Mouse (Mus musculus): ENCODE data around the gene Glod4. TPM values are rescaled to one million over a fixed set of nuclear protein-coding genes. Genes with fewer than 3 reads are reported as not detected.

The Glod4 gene
- polyA plus RNA-seq, 1 experiment from 2014 or later, result 128 TPM

DNA sequence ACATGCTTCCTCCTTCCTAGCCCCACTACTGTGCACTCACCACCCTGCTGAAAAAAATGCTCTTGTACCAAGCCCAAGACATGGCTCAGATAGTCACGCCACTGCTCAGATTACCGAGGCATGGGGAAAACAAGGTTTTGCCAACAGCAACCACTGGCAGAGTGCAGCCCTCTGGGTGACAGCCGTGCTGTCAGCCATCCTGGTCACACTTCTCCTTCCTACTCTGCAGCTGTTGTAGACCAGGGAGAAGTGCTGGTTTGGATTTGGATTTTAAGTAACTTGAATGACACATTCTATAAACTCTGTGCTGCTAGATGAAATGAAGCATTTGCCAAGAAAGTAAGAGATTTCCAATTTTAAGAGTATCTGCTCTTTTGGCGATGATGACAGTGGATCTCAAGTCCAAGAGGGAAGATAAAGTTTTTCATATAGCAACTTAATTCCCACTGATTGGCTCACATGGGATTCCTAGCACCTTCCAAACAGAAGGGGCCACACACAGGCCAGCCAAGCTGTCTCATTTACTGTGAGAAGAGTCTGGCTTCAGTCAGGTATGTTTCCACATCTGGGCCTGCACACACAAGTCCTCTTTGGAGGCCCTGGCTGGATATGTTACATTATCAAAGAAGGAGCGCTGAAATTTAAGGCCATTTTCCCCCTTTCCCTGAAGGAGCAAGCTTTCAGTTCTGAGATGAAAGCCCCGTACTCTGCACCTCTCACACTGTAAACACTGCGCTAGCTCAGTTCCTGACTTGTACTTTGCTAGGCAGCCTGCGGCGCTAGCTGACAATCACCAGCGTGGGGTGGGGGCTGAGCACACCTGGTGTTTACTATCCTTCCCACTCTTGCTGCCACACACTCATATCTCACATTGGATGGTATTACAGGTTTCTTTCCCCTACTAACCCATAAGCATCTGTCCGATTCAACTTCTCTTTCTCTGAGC lies 136.7 kb downstream of the Glod4 start:
- H3K4me3 ChIP-seq (ENCODE audit: low read depth, low read length), result no peak overlapping the region
- ATAC-seq (replicated peaks; ENCODE audit: insufficient number of reproducible peaks, low FRiP score, low TSS enrichment), result no peak
- WGBS (ENCODE audit: insufficient replicate concordance), result 77% methylated on average over 11 of the region's 11 CpGs

DNA sequence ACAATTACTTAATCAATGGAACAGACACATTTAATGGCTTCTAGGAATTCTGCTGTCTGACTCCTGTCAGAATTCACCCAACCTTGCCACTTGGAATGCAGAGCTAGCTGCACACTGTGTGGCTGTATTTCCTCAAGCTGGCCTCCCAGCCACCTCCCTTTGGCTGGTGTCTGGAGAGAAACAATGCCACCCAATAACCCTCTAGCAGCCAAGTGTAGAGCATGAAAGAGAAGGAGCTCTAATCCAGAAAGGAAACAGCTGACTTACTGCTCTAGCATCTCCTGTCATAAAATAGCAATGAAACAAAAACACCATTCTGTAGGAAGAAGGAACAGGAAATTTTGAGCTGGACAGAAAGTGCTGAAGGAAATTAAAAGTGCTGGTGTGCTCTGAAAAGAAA lies 142.4 kb downstream of the Glod4 start:
- Histone ChIP-seq H3K36me3 (ENCODE audit: control insufficient read depth, insufficient read depth, low read length) (no peaks in the 10 kb centered on the region), H3K4me3 (ENCODE audit: low read depth, low read length) (no peak overlapping the region), H3K9ac (ENCODE audit: low read depth, low read length) (no peak overlapping the region), H3K27me3 (ENCODE audit: control insufficient read depth, insufficient read depth, low read length) (no peaks in the 10 kb centered on the region), H3K27ac (ENCODE audit: low read depth, low read length) (no peak overlapping the region), H3K4me1 (ENCODE audit: control insufficient read depth, insufficient read depth, low read length) (peaks cover 7% of the 10 kb centered on the region; the same call in 1 of the 2 replicates), H3K9me3 (replicated peaks; ENCODE audit: control insufficient read depth, low read length) (no peaks in the 10 kb centered on the region), H3K4me2 (no peak overlapping the region)
- no peak for ATAC-seq (replicated peaks; ENCODE audit: insufficient number of reproducible peaks, low FRiP score, low TSS enrichment)

More for the DNA sequence above, 136.7 kb downstream of the Glod4 start:
- H3K27ac ChIP-seq (ENCODE audit: low read depth, low read length), result no peak overlapping the region
- H3K9ac ChIP-seq (ENCODE audit: low read depth, low read length), result no peak overlapping the region
- H3K4me1 ChIP-seq (ENCODE audit: control insufficient read depth, insufficient read depth, low read length), result no peaks in the 10 kb centered on the region
- no peaks in the 10 kb centered on the region; the same call in 1 of the 2 replicates for H3K36me3 ChIP-seq (ENCODE audit: control insufficient read depth, insufficient read depth, low read length)
- H3K4me2 ChIP-seq, result no peak overlapping the region
- H3K27me3 ChIP-seq (ENCODE audit: control insufficient read depth, insufficient read depth, low read length), result no peaks in the 10 kb centered on the region
- no peaks in the 10 kb centered on the region for H3K9me3 ChIP-seq (replicated peaks; ENCODE audit: control insufficient read depth, low read length)

- no peak overlapping the region for H3K4me3 ChIP-seq (ENCODE audit: low read depth, low read length)
- no peak overlapping the region for H3K4me2 ChIP-seq
- no peaks in the 10 kb centered on the region for H3K9me3 ChIP-seq (replicated peaks; ENCODE audit: control insufficient read depth, low read length)
- 59% methylated on average over 4 of the region's 4 CpGs for WGBS (ENCODE audit: insufficient replicate concordance)
- ATAC-seq (replicated peaks; ENCODE audit: insufficient number of reproducible peaks, low FRiP score, low TSS enrichment), result no peak
- no peak overlapping the region for H3K27ac ChIP-seq (ENCODE audit: low read depth, low read length)
- no peak overlapping the region for H3K9ac ChIP-seq (ENCODE audit: low read depth, low read length)
- H3K36me3 ChIP-seq (ENCODE audit: control insufficient read depth, insufficient read depth, low read length), result no peaks in the 10 kb centered on the region
- peaks cover 7% of the 10 kb centered on the region; the same call in 1 of the 2 replicates for H3K4me1 ChIP-seq (ENCODE audit: control insufficient read depth, insufficient read depth, low read length)
- H3K27me3 ChIP-seq (ENCODE audit: control insufficient read depth, insufficient read depth, low read length), result no peaks in the 10 kb centered on the region
These were observed 144.1 kb downstream of the Glod4 start for GRCm38 (mm10) chr11:76099193-76099975.

DNA sequence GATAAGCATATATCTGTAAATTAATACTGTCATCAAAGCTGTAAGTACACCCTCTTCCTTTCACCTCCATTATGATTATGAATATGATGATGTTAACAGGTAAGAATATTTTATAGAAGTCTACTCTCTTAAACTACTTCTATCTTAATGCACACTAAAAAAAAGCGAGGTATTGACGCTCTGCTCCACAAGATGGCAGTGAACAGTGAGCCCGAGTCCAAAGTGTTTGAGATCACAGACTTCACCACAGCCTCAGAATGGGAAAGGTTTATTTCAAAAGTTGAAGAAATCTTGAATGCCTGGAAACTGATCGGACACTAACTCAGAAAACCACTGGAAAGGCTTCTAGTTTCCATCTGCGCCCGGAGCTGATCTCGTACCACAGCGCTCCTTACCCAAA lies 149.9 kb downstream of the Glod4 start:
- Histone ChIP-seq H3K9ac (ENCODE audit: low read depth, low read length) (no peak overlapping the region), H3K9me3 (replicated peaks; ENCODE audit: control insufficient read depth, low read length) (no peaks in the 10 kb centered on the region), H3K4me1 (ENCODE audit: control insufficient read depth, insufficient read depth, low read length) (no peaks in the 10 kb centered on the region), H3K36me3 (ENCODE audit: control insufficient read depth, insufficient read depth, low read length) (no peaks in the 10 kb centered on the region; the same call in 1 of the 2 replicates), H3K27ac (ENCODE audit: low read depth, low read length) (no peak overlapping the region), H3K4me2 (no peak overlapping the region), H3K27me3 (ENCODE audit: control insufficient read depth, insufficient read depth, low read length) (no peaks in the 10 kb centered on the region), H3K4me3 (ENCODE audit: low read depth, low read length) (no peak overlapping the region)
- ATAC-seq (replicated peaks; ENCODE audit: insufficient number of reproducible peaks, low FRiP score, low TSS enrichment), result no peak
- 85% methylated on average over 8 of the region's 8 CpGs for WGBS (ENCODE audit: insufficient replicate concordance)

DNA sequence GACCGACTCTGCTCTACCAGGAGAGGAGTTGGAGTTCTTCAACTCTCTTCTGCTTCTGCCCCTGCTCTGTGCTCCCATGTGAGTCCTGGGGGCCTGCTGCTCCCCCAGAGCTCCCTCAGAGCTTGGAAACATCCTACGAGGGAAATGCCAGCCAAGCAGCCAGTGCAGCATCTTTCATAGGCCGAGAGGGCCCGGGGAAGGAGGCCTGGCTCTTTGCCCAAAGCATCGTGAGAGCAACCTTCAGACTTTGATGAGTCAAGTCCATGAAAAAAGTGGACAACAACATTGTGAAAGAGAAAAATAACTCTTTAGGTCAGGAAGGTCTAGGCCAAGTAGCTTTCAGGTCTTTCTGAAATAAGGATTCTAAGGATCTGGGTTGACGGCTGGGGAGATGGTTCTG lies 153.7 kb downstream of the Glod4 start:
- Histone ChIP-seq H3K9ac (ENCODE audit: low read depth, low read length) (no peak overlapping the region), H3K36me3 (ENCODE audit: control insufficient read depth, insufficient read depth, low read length) (peaks cover 2% of the 10 kb centered on the region)
- 83% methylated on average over 6 of the region's 6 CpGs for WGBS (ENCODE audit: insufficient replicate concordance)

DNA sequence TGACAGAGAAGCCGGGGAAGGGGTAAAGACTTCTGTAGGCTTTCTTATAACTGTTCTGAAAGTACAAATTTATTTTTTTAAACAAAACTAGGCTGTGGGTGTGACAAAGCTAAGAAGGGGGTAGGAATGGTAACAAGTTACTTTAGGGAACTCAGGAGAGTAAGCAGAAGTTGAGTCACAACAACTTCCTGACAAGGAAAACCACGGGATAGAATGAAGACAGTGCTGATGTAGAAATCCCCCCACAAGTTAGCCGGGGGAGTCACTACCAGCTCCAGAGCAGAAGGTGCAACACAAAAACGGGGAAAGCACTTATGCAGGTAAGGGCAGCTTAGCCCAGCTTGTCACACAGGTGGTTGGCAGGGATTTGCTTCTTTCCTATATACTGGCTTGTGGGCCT lies 155.0 kb downstream of the Glod4 start:
- Histone ChIP-seq H3K4me1 (ENCODE audit: control insufficient read depth, insufficient read depth, low read length) (no peaks in the 10 kb centered on the region), H3K4me3 (ENCODE audit: low read depth, low read length) (no peak overlapping the region), H3K27ac (ENCODE audit: low read depth, low read length) (no peak overlapping the region), H3K9me3 (replicated peaks; ENCODE audit: control insufficient read depth, low read length) (no peaks in the 10 kb centered on the region), H3K27me3 (ENCODE audit: control insufficient read depth, insufficient read depth, low read length) (no peaks in the 10 kb centered on the region), H3K9ac (ENCODE audit: low read depth, low read length) (no peak overlapping the region), H3K4me2 (no peak overlapping the region), H3K36me3 (ENCODE audit: control insufficient read depth, insufficient read depth, low read length) (peaks cover 2% of the 10 kb centered on the region)
- WGBS (ENCODE audit: insufficient replicate concordance), result 82% methylated on average over 4 of the region's 4 CpGs
- no peak for ATAC-seq (replicated peaks; ENCODE audit: insufficient number of reproducible peaks, low FRiP score, low TSS enrichment)

More for the DNA sequence above, 153.7 kb downstream of the Glod4 start:
- H3K4me1 ChIP-seq (ENCODE audit: control insufficient read depth, insufficient read depth, low read length), result no peaks in the 10 kb centered on the region
- H3K4me2 ChIP-seq, result no peak overlapping the region
- H3K4me3 ChIP-seq (ENCODE audit: low read depth, low read length), result no peak overlapping the region
- H3K9me3 ChIP-seq (replicated peaks; ENCODE audit: control insufficient read depth, low read length), result no peaks in the 10 kb centered on the region
- H3K27ac ChIP-seq (ENCODE audit: low read depth, low read length), result no peak overlapping the region
- no peak for ATAC-seq (replicated peaks; ENCODE audit: insufficient number of reproducible peaks, low FRiP score, low TSS enrichment)
- no peaks in the 10 kb centered on the region for H3K27me3 ChIP-seq (ENCODE audit: control insufficient read depth, insufficient read depth, low read length)

DNA sequence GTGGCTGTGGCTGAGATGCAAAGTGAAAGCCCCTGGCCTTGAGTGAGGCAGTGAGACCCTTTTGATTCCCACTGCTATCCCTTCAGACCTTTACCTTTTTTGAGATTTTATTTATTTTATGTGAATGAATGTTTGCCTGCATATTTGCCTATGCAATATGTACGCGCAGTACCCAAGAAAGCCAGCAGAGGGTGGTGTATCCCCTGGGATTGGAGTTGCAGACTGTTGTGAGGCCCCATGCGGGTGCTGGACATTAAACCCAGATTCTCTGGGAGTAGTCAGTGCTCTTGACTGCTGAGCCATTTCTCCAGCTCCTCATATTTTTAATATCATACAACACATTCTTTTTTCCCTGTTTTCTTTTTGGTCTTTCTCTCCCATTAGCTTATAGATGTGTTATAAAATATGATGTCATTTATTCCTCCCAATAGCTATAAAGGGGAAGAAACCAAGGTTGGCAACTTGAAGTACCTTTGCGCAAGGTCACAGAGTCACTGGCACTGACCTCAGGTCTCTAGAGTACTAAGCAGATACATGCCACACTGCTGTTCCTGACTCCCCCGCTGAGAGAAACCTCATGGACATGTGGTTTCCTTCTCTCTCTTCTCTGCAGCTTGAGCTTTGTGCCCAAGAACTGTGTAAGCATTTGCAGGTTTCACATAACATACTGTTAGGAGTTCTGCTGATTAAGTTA lies 157.5 kb downstream of the Glod4 start:
- peaks cover 8% of the 10 kb centered on the region for H3K36me3 ChIP-seq (ENCODE audit: control insufficient read depth, insufficient read depth, low read length)
- H3K9me3 ChIP-seq (replicated peaks; ENCODE audit: control insufficient read depth, low read length), result no peaks in the 10 kb centered on the region
- ATAC-seq (replicated peaks; ENCODE audit: insufficient number of reproducible peaks, low FRiP score, low TSS enrichment), result no peak
- no peak overlapping the region for H3K9ac ChIP-seq (ENCODE audit: low read depth, low read length)
- no peak overlapping the region for H3K4me2 ChIP-seq
- 64% methylated on average over 5 of the region's 5 CpGs for WGBS (ENCODE audit: insufficient replicate concordance)
- no peak overlapping the region for H3K4me3 ChIP-seq (ENCODE audit: low read depth, low read length)
- H3K4me1 ChIP-seq (ENCODE audit: control insufficient read depth, insufficient read depth, low read length), result no peaks in the 10 kb centered on the region
- no peaks in the 10 kb centered on the region for H3K27me3 ChIP-seq (ENCODE audit: control insufficient read depth, insufficient read depth, low read length)
- H3K27ac ChIP-seq (ENCODE audit: low read depth, low read length), result no peak overlapping the region

DNA sequence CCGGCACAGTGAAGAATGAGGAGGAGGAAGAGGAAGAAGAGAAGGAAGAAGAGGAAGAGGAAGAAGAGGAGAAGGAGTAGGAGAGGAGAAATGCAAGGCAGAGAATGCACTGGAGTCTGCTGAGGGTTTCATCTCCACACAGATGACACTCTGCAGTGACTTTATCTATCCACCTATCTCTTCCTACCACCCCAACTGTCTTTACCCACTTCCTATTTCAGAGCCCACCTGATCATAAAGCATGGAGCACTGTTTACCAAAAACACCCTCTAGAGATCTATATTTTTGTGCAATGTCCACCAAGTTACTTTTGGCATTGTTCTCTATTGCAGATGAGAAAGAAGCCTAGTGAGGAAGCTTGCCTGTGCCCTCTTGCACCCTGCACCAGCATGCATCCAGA lies 158.6 kb downstream of the Glod4 start:
- H3K4me3 ChIP-seq (ENCODE audit: low read depth, low read length), result no peak overlapping the region
- H3K4me1 ChIP-seq (ENCODE audit: control insufficient read depth, insufficient read depth, low read length), result no peaks in the 10 kb centered on the region
- H3K4me2 ChIP-seq, result no peak overlapping the region
- H3K36me3 ChIP-seq (ENCODE audit: control insufficient read depth, insufficient read depth, low read length), result peaks cover 8% of the 10 kb centered on the region
- no peaks in the 10 kb centered on the region for H3K27me3 ChIP-seq (ENCODE audit: control insufficient read depth, insufficient read depth, low read length)
- no peak overlapping the region for H3K9ac ChIP-seq (ENCODE audit: low read depth, low read length)
- WGBS (ENCODE audit: insufficient replicate concordance), result 88% methylated on average over 1 of the region's 1 CpGs
- no peak for ATAC-seq (replicated peaks; ENCODE audit: insufficient number of reproducible peaks, low FRiP score, low TSS enrichment)
- H3K9me3 ChIP-seq (replicated peaks; ENCODE audit: control insufficient read depth, low read length), result no peaks in the 10 kb centered on the region
- H3K27ac ChIP-seq (ENCODE audit: low read depth, low read length), result no peak overlapping the region
